Mouse (Mus musculus): ENCODE results near the gene Cmtm8.

- TF ChIP-seq CTCF (IDR thresholded peaks at IDR 0.05; ENCODE audit: low read depth): no peak
- TF ChIP-seq EP300 (optimal IDR thresholded peaks at IDR 0.05): no peak
These were observed 67.6 kb downstream of the Cmtm8 start for GRCm38 (mm10) chr9:114776361-114776760.
